Mouse (Mus musculus): ENCODE results near the gene Hoxd3.

DNA sequence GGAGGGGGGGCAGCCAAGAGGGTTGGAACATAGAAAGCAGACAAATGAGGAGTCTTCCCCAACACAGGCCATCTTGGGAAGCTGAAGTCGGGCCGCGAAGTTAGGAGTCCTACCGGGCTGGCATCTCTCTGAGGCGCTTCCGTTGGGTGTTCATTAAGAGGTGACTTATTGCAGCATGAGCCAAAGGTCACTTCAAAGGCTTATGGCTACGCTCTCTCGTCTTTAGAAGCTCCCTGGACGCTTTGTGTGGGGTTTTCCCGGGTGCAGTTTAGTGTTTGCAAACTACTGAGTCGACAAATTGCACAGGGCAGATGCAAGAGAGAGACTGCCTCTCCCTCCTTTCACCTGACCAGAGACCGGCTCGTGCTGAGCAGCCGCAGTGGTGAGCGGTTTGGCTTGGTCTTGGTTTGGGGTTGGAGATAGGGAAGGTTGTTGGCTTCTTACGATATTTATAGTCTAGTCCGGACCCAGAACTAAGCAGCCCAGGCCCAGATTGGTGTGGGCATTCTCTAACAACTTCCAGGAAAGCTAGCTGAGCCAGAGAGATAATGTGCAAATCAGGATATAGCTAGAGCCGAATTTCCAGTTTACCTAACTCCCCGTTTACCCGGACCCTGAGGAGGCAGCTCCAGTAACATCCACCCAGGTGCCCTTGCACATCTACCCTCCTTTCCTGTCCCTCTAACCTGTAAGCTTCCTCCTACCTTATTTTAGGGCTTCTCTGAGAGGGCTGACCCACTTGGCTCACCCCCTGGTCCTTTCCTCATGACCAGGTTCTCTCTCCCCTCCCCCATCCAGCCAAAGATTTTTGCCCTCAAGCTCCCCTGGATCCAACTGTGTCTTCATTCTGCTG lies 27.1 kb downstream of the Hoxd3 start:
- TF ChIP-seq CTCF (IDR thresholded peaks at IDR 0.05; ENCODE audit: low read depth, low read length), result no peak
- no peak for TF ChIP-seq POLR2A (IDR thresholded peaks at IDR 0.05; ENCODE audit: extremely low read depth, insufficient read depth, low read length)
